Mouse (Mus musculus): ENCODE data around the gene P2rx6.

- TF ChIP-seq EP300 (IDR thresholded peaks at IDR 0.05; ENCODE audit: low read depth) (no peak), CTCF (IDR thresholded peaks at IDR 0.05; ENCODE audit: low read depth) (no peak)
Observed at GRCm38 (mm10) chr16:17526223-17526622, 35.5 kb upstream of the P2rx6 start.
